29 mouse cellular contexts compared by ENCODE assay signal in the genomic region with DNA sequence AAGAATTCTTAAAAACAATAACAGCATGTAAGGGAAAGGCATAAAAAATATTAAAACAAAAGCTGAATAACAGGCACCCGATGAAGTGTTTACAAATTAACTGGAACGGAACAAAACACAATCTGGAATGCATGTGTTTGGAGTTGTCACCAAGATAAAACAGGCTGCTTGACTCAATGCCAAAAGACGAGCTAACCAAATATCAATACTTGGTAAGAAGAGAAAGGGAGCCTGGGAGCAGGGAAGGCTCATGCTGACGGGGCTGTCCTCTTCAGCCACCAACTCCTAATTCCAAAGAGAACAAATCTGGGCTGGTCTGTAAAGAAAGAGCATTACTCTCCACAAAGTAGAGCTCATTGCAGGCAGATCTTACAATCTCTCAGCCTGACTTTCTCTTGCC.
DNase-seq lines count a peak whose midpoint lies in the region; ATAC-seq and TF ChIP-seq lines count a peak whose summit lies in the region.
"Had no signal": no experiment of that assay in that cellular context is flagged by ENCODE, and none has a peak within 500 bp of the region (broad histone marks: within the 10 kb centered on the region; RNA-seq: fewer than 3 reads in every experiment).

No protein-coding gene starts in this region.

- H3K4me1 ChIP-seq in embryonic facial prominence, embryonic 14.5 days (ENCODE audit: control insufficient read depth, insufficient read depth, low read length): no peaks in the 10 kb centered on the region
- H3K4me1 ChIP-seq in embryonic facial prominence, embryonic 10.5 days: no peaks in the 10 kb centered on the region
- no peaks in the 10 kb centered on the region for H3K4me1 ChIP-seq in liver, adult 2 months (ENCODE audit: control insufficient read depth, insufficient read depth, low read length)
- H3K4me1 ChIP-seq in midbrain, embryonic 14.5 days (ENCODE audit: control insufficient read depth, insufficient read depth, low read length): no peaks in the 10 kb centered on the region
- H3K4me1 ChIP-seq in midbrain, embryonic 16.5 days (ENCODE audit: control insufficient read depth, insufficient read depth, low read length): no peaks in the 10 kb centered on the region
- H3K4me1 ChIP-seq: embryonic facial prominence, embryonic 13.5 days; forebrain, embryonic 12.5 days; heart, embryonic 12.5 days; limb, embryonic 12.5 days; liver, embryonic 13.5 days; lung, embryonic 15.5 days; megakaryocyte, embryonic 14.5 days; midbrain, embryonic 13.5 days had no signal

- no peaks in the 10 kb centered on the region for H3K9me3 ChIP-seq in embryonic facial prominence, embryonic 14.5 days (ENCODE audit: control insufficient read depth, low read length)
- H3K9me3 ChIP-seq in embryonic facial prominence, embryonic 10.5 days: no peaks in the 10 kb centered on the region
- H3K9me3 ChIP-seq in midbrain, embryonic 14.5 days (ENCODE audit: control insufficient read depth, low read length): no peaks in the 10 kb centered on the region
- H3K9me3 ChIP-seq in midbrain, embryonic 16.5 days (replicated peaks; ENCODE audit: control insufficient read depth, low read length, poor library complexity, severe bottlenecking): no peaks in the 10 kb centered on the region
- H3K9me3 ChIP-seq: embryonic facial prominence, embryonic 13.5 days; forebrain, embryonic 12.5 days; liver, embryonic 13.5 days; lung, embryonic 15.5 days; midbrain, embryonic 13.5 days had no signal

- no peak overlapping the region for H3K9ac ChIP-seq in embryonic facial prominence, embryonic 14.5 days (ENCODE audit: low read depth, low read length)
- no peak overlapping the region for H3K9ac ChIP-seq in liver, adult 2 months (ENCODE audit: low read depth, low read length)
- H3K9ac ChIP-seq in midbrain, embryonic 14.5 days (replicated peaks; ENCODE audit: low read length): no peak overlapping the region
- H3K9ac ChIP-seq in midbrain, embryonic 16.5 days (ENCODE audit: low read depth, low read length): no peak overlapping the region
- H3K9ac ChIP-seq: embryonic facial prominence, embryonic 13.5 days; forebrain, embryonic 12.5 days; heart, embryonic 12.5 days; hindbrain, embryonic 14.5 days; limb, embryonic 12.5 days; liver, embryonic 13.5 days; lung, embryonic 15.5 days; midbrain, embryonic 13.5 days had no signal

- no peaks in the 10 kb centered on the region for H3K79me2 ChIP-seq in liver, adult 2 months (ENCODE audit: control insufficient read depth, insufficient read depth, low read length)

- no peak overlapping the region for H3K27ac ChIP-seq in embryonic facial prominence, embryonic 14.5 days (replicated peaks; ENCODE audit: low read depth, low read length)
- no peak overlapping the region for H3K27ac ChIP-seq in embryonic facial prominence, embryonic 10.5 days (replicated peaks)
- no peak overlapping the region for H3K27ac ChIP-seq in liver, adult 2 months (replicated peaks; ENCODE audit: insufficient read depth, low read depth, low read length)
- no peak overlapping the region for H3K27ac ChIP-seq in midbrain, embryonic 14.5 days (replicated peaks; ENCODE audit: low read depth, low read length)
- no peak overlapping the region for H3K27ac ChIP-seq in midbrain, embryonic 16.5 days (ENCODE audit: low read length)
- H3K27ac ChIP-seq: embryonic facial prominence, embryonic 13.5 days; forebrain, embryonic 12.5 days; hindbrain, embryonic 14.5 days; limb, embryonic 12.5 days; liver, embryonic 13.5 days; lung, embryonic 15.5 days; midbrain, embryonic 13.5 days had no signal

- peak; percentile 61 for DNase-seq in embryonic facial prominence, embryonic 14.5 days (ENCODE audit: low spot score)
- no peak for DNase-seq in embryonic facial prominence, embryonic 10.5 days (ENCODE audit: low spot score)
- peak; percentile 61 for DNase-seq in liver, adult 2 months (ENCODE audit: extremely low read depth, low read depth, low spot score)
- DNase-seq in liver: no peak
- peak; percentile 29 for DNase-seq in midbrain, embryonic 14.5 days
- peak; percentile 69 for DNase-seq in brain, embryonic 14.5 days (ENCODE audit: low read depth)
- DNase-seq in gastrocnemius, postnatal 25 days: no peak
- DNase-seq: adrenal gland, postnatal 14 days; cerebellum, adult 18-20 months; cerebellum, postnatal 25 days; embryo, embryonic 11 days; gastrocnemius, postnatal 36 days; heart, postnatal 4 days; kidney, adult 11 months; kidney, postnatal 14 days; layer of hippocampus, adult 9-11 months; liver, embryonic 13.5 days; thymus, postnatal 4 days had no signal

- 41% methylated on average over 4 of the region's 4 CpGs for WGBS in embryonic facial prominence, embryonic 14.5 days
- 75% methylated on average over 4 of the region's 4 CpGs for WGBS in embryonic facial prominence, embryonic 10.5 days
- 55% methylated on average over 4 of the region's 4 CpGs for WGBS in liver, adult 2 months
- 61% methylated on average over 4 of the region's 4 CpGs for WGBS in midbrain, embryonic 14.5 days
- WGBS in midbrain, embryonic 16.5 days: 48% methylated on average over 4 of the region's 4 CpGs

- TF ChIP-seq POLR2A in liver, adult 2 months (IDR thresholded peaks at IDR 0.05; ENCODE audit: extremely low read depth, insufficient read depth, low read length): no peak
- TF ChIP-seq POLR2A in brain, embryonic 14.5 days (IDR thresholded peaks at IDR 0.05; ENCODE audit: borderline replicate concordance, extremely low read depth, insufficient read depth, insufficient read length, poor library complexity, severe bottlenecking): no peak

- no peak for ATAC-seq in embryonic facial prominence, embryonic 14.5 days (ENCODE audit: low read depth)
- no peak for ATAC-seq in midbrain, embryonic 14.5 days (ENCODE audit: low FRiP score, low TSS enrichment)
- no peak for ATAC-seq in midbrain, embryonic 16.5 days
- ATAC-seq: inflammation-experienced regulatory T-cells, adult 6 months; midbrain, embryonic 13.5 days had no signal

- H3K27me3 ChIP-seq in embryonic facial prominence, embryonic 14.5 days (replicated peaks; ENCODE audit: control insufficient read depth, insufficient read depth, low read length): no peaks in the 10 kb centered on the region
- H3K27me3 ChIP-seq in embryonic facial prominence, embryonic 10.5 days (replicated peaks; ENCODE audit: low read depth, poor library complexity, severe bottlenecking): no peaks in the 10 kb centered on the region
- no peaks in the 10 kb centered on the region for H3K27me3 ChIP-seq in liver, adult 2 months (ENCODE audit: control insufficient read depth, insufficient read depth, low read length)
- H3K27me3 ChIP-seq in midbrain, embryonic 14.5 days (ENCODE audit: control insufficient read depth, insufficient read depth, low read length): no peaks in the 10 kb centered on the region
- no peaks in the 10 kb centered on the region for H3K27me3 ChIP-seq in midbrain, embryonic 16.5 days (ENCODE audit: control insufficient read depth, insufficient read depth, low read depth, low read length)
- H3K27me3 ChIP-seq: embryonic facial prominence, embryonic 13.5 days; forebrain, embryonic 12.5 days; heart, embryonic 12.5 days; limb, embryonic 12.5 days; liver, embryonic 13.5 days; lung, embryonic 15.5 days; megakaryocyte, embryonic 14.5 days; midbrain, embryonic 13.5 days had no signal

- no peaks in the 10 kb centered on the region for H3K36me3 ChIP-seq in embryonic facial prominence, embryonic 14.5 days (ENCODE audit: control insufficient read depth, insufficient read depth, low read length)
- no peaks in the 10 kb centered on the region for H3K36me3 ChIP-seq in embryonic facial prominence, embryonic 10.5 days (replicated peaks)
- H3K36me3 ChIP-seq in liver, adult 2 months (ENCODE audit: control insufficient read depth, insufficient read depth, low read length): no peaks in the 10 kb centered on the region
- H3K36me3 ChIP-seq in midbrain, embryonic 14.5 days (ENCODE audit: control insufficient read depth, insufficient read depth, low read length): no peaks in the 10 kb centered on the region
- H3K36me3 ChIP-seq in midbrain, embryonic 16.5 days (ENCODE audit: control insufficient read depth, insufficient read depth, low read length): no peaks in the 10 kb centered on the region
- H3K36me3 ChIP-seq: embryonic facial prominence, embryonic 13.5 days; forebrain, embryonic 12.5 days; heart, embryonic 12.5 days; limb, embryonic 12.5 days; liver, embryonic 13.5 days; lung, embryonic 15.5 days; midbrain, embryonic 13.5 days had no signal

- no peak for TF ChIP-seq CTCF in liver, adult 2 months (IDR thresholded peaks at IDR 0.05; ENCODE audit: low read depth, low read length)
- TF ChIP-seq CTCF in brain, embryonic 14.5 days (IDR thresholded peaks at IDR 0.05; ENCODE audit: borderline replicate concordance, extremely low read depth, insufficient read depth, insufficient read length): no peak

- no peak overlapping the region for H3K4me3 ChIP-seq in embryonic facial prominence, embryonic 14.5 days (ENCODE audit: low read depth, low read length)
- no peak overlapping the region for H3K4me3 ChIP-seq in embryonic facial prominence, embryonic 10.5 days
- H3K4me3 ChIP-seq in liver, adult 2 months (ENCODE audit: insufficient read depth, low read depth, low read length): no peak overlapping the region
- no peak overlapping the region for H3K4me3 ChIP-seq in midbrain, embryonic 14.5 days (replicated peaks; ENCODE audit: low read depth, low read length)
- no peak overlapping the region for H3K4me3 ChIP-seq in midbrain, embryonic 16.5 days (ENCODE audit: low read depth, low read length)
- H3K4me3 ChIP-seq: embryonic facial prominence, embryonic 13.5 days; erythroblast, embryonic 14.5 days; forebrain, embryonic 12.5 days; heart, embryonic 12.5 days; limb, embryonic 12.5 days; liver, embryonic 13.5 days; lung, embryonic 15.5 days; megakaryocyte, embryonic 14.5 days; midbrain, embryonic 13.5 days had no signal

- H3K4me2 ChIP-seq in embryonic facial prominence, embryonic 14.5 days (ENCODE audit: low read depth, low read length): no peak overlapping the region
- no peak overlapping the region for H3K4me2 ChIP-seq in midbrain, embryonic 14.5 days (ENCODE audit: low read length)
- no peak overlapping the region for H3K4me2 ChIP-seq in midbrain, embryonic 16.5 days (ENCODE audit: low read length)
- H3K4me2 ChIP-seq: embryonic facial prominence, embryonic 13.5 days; forebrain, embryonic 12.5 days; heart, embryonic 12.5 days; hindbrain, embryonic 14.5 days; limb, embryonic 12.5 days; liver, embryonic 13.5 days; lung, embryonic 15.5 days; midbrain, embryonic 13.5 days had no signal

Comparison
In these comparisons a context has a peak if more than half of its experiments do, and no peak if none do; other contexts are left out.
1. DNase-seq: peak in embryonic facial prominence, embryonic 14.5 days (single experiment), liver, adult 2 months (single experiment), midbrain, embryonic 14.5 days (single experiment) and brain, embryonic 14.5 days (single experiment); none in embryonic facial prominence, embryonic 10.5 days (single experiment), liver (single experiment) and gastrocnemius, postnatal 25 days (single experiment).